Mouse (Mus musculus) layer of hippocampus, adult 18-20 months (tissue): ENCODE data around the gene Rgs4. TPM values are rescaled to one million over a fixed set of nuclear protein-coding genes. Genes with fewer than 3 reads are reported as not detected.

ENCODE experiments used
- DNase-seq, 2 experiments: peaks; one replicate each; pipeline ENCODE4 v3.0.0; 2022; ENCODE audit warnings: low spot score in 2 of 2
- long read RNA-seq: library from polyadenylated mRNA; stranded (forward); transcript quantifications from one replicate; pipeline ENCODE4 v2.0.0, GENCODE M21; 2021
- total RNA-seq, 2 experiments: library from RNA; stranded (reverse); gene quantifications; 2 replicates each; pipeline ENCODE4 v1.2.3; 2021

Rgs4 gene
- 100 to 1,000 TPM; 125 TPM for total RNA-seq
- long read RNA-seq, transcript Rgs4-201 (5 exons, 2,941 nt): major isoform, 76 of 86 reads
- long read RNA-seq, partial matches to known transcripts: 4 of 86 reads
- long read RNA-seq, other reads (novel, unspliced or antisense): 6 of 86 reads

DNA sequence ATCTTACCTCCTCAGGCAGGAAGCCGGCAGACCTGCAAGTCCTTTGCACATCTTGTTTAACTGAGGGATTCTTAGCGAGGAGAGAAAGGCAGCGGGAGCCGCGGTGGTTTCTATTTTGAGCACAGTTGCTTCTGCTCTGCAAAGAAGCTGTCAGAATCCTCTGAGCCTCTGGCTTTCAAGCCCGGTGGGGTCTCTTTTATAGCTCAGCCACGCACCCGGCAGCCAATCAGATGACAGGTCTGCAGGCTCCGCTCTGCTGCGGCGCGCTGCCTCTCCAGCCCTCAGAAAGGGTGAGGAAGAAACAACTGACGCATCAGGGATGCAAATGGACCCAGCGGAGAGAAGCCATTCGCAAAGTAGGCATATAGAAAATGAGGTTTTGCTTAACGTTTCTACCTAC lies at the start of gene Rgs4:
Gene Rgs4 (minus strand): TSS at position 170 of the 400 bp plus-strand sequence.
- peak; percentile 81 to 92 for DNase-seq

DNA sequence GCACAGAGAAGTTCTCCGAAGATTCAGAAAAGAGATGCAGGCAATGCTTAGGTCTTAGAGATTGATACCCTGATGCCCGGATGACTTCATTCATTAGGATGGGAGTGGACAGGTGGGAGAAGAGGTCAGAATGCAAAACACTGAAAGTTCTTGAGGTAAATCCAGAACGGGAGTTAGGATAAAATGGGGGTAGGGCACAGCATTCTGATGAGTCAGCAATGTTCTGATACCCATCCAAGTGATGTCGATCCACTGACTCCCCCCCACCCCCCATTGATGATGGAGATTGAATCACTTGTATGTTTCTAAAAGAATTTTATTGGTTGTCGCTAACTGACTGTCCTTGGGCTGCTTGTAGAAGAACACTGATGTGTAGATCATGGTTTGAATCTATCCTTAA lies 45.0 kb upstream of the Rgs4 start:
- DNase-seq: no peak

DNA sequence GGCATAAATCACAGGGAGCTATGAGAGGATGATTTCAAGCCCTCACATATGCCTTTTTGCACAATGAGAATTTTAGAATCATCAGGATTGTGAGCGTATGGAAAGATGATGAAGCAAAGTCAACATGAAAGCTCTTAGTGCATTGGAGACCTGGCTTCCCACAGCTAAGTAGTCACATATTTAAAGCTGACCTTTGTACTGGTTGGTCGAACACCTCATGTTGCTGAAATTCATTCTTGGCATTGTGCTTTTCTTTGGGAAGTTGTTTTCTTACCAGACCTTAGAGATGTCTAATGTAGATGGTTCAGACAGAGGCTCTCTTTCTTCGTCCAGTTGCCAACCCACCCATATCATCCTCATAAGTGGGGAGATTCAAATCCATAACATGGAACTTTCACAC lies 38.5 kb upstream of the Rgs4 start:
- DNase-seq: no peak

DNA sequence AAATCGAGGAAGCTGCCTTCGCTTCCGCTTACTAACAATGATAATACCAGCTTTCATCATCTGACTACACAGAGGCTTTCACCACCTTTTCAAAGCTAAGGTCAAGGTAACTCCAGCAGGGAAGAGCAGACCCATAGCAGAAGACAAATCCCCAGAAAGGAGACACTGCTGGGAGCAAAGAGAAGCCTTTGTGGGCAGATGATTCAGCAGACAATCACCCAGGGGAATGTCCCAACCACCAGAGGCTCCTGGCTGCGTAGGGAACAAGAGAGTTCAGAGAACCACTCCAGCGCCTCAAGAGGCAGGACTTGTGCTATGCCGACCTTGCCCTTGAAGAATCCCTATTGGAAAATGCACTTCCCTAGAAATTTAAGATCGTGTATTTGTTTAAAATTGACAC lies 29.1 kb upstream of the Rgs4 start:
- no peak for DNase-seq

DNA sequence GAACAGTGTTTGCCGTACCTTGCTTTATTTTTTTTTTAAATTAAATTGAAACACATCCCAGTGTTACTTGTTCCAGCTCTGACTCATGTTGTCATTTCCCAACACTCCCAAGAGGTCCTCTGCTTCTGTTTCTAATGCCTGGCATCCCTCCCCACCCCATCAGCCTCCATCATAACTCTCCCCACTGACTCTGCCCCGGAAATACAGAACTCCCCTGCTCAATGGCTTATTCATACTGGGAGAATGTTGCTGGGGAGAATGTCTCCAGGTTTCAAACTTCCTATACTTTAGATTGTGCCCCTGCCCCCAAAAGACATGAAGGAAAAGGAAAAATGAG lies 17.1 kb upstream of the Rgs4 start:
- DNase-seq: no peak

DNA sequence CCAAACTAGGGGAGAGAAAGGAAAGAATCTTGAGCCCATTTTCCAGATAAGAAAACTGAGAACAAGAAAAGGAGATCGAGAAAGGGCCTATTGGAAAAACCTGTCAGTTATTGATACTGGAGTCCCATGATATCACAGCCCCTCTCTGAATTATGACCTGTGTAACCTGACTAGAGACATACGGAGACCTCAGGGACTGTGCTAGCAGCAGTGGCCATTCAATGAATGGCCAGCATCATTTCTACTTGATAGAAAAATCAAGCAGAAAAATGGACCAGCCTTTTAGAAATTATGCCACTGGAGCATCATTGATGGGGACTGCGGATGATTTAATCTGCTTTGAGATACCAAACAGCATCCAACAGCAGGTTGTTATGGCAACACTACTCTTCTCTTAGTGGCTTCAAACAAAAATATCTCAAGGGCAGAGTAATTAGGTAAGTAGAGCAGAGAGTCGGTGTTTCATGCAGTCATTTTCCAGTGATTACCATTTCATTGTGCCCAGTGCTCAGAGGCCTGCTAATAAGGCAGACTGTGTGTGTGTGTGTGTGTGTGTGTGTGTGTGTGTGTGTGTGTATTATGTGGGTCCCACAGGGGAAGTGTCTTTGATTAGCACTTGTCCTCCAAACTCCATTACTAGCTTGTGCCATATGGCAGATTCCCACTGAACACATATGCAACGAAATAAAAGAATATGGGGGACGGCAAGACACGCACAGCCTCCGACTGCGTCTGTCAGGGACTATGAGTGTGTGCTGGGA lies 16.6 kb upstream of the Rgs4 start:
- peak; percentile 64 to 85 for DNase-seq

DNA sequence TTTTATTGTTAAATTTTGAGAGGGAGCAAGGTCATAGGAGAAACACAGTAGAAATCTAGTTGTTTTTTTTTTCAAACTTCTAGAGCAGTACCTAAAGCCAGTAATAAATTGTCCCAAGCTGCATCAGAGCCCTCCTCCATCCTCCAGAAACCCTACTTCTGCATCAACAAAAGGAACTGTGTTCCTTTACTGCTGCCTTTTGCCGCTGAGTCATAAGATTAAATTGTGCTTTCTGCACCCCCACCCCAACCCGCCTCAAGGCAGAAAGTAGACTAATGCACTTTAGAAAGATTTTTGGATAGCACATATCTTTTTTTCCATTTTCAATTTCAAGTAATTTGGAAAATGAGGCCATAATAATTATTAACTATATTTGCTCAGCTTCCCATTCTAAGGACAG lies 15.1 kb upstream of the Rgs4 start:
- DNase-seq: no peak

DNA sequence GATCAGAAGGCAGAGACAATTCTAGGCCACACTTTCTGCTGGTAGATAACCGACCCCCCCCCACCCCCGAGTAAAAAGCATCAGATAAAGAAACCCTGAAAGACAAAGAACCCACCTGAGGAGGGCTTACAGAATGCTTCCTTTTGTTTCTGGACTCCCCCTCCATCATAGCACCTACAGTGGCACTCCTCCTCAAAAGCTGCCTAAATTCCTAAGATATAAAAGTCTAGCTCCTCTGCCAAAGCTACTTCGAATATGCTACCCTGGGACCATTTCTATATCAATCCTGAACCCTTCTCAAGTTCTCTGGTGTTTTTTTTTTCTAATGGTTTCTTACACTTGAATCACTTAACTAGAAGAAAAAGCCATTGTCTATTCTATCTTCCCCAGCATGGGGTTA lies 9.1 kb upstream of the Rgs4 start:
- DNase-seq: no peak

DNA sequence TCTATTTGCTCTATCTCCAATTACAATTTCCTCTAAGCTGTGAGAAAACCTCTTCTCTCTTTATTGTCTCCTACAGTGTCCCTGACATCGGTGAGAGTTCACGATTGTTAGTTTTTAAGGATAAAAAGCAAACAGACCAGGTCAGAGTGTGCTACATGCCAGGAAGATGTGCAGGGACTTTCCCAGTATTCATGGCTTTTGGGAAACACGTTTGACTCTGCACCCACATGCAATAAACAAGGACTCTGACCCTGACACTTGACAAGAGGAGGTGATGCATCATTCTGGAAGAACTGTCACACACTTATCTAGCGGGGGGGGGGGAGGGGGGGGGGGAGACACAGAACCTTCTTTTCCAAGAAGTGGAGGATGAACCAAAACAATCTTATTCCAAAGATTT lies 5.0 kb upstream of the Rgs4 start:
- no peak for DNase-seq

DNA sequence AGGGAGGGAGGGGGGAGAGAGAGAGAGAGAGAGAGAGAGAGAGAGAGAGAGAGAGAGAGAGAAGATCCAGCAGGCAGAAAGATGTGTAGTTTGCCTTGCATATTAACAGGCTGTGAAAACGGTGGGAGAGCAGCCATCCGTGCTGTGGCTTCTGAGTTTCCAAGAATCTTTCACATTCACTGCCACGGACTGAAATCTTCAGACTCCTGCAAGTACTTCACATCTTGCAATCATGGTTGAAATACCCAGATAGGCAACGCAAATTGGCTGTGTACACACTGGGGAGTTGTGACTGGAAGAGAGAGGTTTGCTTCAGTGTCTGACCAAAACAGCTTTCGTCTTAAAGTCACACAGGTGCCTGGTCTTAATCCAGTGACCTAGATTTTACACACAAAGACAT lies 997 bp upstream of the Rgs4 start:
- DNase-seq: peak in 1 of 2 experiments; percentile 41

DNA sequence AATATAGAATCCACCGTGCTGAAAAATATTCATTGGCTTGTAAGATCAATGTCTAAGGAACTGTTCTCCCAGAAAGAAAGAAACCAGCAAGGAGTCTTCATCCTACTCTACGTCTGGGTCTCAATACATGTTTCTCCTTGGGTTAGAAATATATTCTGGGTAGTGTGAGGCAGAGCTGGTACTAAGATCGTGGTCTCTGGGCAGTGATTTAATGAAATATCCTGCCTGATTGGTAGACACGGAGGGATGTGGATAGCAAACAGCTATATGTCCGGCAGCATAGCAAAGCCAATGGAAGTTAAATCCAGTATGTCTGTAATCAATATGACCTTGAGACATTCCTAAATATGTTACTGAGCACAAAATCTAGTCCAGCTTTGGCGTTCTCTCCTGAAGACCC lies 460 bp upstream of the Rgs4 start:
- no peak for DNase-seq

DNA sequence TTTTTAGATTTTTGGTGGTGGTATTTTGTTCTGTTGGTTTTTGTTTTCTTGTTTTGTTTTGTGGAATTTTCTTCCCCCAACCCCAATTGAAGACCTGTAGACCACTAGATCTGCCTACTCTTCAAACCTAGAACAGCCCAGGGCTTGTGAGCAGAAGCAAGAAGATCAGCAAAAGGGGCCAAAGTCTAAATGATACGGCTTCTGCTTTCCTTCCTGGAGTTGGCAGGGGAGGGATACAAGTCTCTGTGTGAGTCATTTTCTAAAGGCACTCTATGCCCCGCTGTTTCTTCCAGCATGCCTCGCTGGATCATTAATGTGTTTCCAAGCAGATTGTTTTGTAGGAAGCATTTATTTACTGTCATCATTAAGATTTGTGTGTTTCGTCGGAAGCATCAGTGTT lies 6.3 kb downstream of the Rgs4 start:
- DNase-seq: no peak

DNA sequence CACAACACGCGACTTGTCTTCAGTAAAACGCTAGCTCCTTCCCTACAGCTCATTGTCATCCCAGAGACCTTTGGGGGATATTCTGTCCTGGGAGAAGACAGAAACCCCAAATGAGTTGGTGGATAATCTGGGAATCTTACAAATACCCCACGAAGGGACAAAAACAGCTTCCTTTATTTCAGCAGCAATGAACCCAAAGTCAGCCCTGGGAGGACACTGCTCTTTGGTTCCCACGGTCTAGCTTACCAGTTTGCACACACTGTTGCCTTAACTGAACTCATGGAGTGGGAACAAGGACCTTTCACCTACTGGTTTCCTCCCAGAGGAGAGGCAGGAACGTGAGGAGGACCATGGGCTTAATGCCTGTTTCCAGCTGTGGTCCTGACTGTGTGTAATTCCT lies 10.2 kb downstream of the Rgs4 start:
- no peak for DNase-seq

DNA sequence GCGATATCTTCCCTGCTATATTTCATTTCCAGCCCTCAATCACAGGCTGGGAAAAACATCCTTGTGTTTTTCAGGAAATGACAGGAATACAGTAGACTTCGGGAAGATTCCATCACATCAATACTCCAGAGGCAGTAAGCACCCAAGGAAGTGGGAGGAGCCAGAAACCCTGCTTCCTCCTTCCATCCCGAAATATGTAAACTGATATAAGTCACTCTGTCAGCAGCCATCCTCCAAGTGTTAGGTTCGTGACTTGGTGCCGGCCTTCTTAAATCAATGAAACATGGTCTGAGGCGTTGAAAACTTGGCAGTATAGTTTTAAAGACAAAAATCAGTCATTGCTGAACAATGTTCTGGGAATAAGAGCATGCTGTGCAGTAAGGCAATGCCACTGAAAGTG lies 11.3 kb downstream of the Rgs4 start:
- no peak for DNase-seq

DNA sequence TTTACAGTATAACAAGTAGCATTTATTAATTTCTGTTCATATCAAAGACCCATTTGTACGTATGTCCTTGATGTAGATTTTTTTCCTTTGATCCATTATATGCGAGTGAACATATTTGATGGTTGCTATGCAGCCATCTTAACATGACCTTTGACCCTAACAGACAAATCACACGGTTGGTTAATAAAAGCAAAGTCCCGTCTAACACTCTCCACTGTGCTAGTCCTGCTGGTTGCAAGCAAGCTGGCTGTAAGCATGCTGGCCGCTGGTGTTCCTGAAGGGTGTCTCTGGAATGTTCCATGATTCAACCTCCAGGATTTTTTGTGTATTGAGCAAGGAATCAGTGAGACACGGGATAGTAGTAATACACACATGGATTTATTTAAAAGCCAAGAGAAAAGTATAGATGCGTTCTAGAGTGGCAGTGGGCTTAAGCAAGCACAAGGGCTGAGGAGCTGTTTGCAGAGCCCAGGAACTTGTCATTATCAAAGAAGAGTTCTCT lies 16.8 kb downstream of the Rgs4 start:
- no peak for DNase-seq

DNA sequence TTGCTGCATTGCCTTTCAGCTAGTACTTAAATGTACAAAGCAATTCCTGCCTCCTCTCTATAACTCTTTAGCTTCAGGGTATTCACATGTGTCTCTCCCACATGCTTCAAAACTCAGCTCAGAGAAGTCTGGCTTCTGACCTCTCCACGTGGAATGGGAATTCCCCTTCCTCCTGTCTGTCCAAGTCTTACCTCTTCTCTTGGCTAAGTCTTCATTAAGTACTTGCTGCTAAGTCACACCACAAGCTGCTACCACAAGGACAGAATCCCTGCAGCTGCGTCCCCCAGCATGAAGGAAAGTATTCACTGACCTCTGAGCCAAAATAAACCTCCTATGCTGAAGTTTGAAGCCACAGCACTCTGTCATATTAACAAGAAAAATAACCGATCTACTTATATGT lies 21.1 kb downstream of the Rgs4 start:
- DNase-seq: no peak

DNA sequence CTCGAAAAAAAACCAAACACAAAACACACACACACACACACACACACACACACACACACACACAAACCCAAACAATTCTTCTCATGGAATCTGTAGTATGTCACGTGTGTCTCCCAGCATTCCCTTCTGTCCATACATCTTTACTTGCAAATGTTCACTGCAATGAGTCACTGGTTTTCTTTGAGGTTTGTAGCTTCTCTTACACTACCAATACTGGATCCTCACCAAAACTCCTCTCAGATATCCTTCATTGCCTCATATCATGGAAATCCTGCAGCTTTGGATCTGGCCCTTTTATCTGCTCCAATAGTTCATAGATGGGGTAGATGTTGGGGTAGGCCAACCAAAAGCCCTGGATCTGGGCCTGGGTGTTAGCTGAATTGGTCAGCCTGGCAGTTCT lies 25.6 kb downstream of the Rgs4 start:
- no peak for DNase-seq

DNA sequence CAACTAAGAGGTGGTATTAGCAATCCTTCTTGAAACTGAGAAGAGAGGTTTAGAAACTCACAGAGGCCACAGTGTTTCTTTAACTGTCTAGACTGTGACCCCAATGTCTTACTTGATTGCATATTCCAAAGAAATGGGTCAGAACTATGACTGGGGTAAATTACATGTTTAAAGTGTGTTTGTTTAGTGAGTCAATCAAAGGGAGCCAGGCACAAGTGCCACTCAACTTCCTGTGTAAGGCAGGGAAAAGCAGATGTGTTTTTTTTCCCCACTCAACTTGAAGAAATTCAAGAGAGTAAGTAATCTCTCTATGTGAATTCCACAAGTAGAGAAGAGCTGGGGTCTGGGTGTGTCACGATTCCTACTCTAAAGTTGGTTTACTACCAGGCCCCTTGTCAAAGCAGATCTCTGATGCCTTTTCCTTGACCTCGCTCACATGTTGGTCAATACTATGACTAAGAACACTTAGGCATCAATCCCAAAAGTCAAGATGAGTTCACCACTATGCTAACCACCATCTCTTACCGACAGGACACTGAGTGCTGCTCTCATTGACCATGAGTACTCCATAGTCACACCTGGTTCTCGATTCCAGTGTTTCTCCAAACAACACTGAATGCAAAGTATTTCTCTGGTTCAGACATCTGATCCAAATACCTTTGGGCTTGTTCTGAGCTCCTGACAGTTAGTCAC lies 42.9 kb downstream of the Rgs4 start:
- no peak for DNase-seq

DNA sequence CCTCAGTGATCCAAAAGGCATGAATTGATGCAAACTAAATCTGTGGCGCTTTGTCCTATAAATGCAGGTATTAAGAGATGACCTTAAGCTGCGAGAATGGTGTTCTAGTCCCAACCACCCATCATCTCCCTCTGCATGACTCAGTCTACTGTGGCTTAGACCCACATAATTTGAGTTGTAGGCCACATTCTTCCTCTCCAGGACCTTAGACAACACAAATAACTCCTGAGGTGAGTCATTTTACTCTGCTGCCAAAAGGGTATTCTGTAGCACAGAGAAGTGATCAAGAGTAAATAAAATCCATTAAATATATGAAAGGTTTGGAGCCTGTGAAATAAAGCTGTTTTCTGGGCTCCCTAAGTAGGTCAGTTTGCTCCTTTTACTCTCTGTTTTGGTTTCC lies 48.3 kb downstream of the Rgs4 start:
- no peak for DNase-seq

DNA sequence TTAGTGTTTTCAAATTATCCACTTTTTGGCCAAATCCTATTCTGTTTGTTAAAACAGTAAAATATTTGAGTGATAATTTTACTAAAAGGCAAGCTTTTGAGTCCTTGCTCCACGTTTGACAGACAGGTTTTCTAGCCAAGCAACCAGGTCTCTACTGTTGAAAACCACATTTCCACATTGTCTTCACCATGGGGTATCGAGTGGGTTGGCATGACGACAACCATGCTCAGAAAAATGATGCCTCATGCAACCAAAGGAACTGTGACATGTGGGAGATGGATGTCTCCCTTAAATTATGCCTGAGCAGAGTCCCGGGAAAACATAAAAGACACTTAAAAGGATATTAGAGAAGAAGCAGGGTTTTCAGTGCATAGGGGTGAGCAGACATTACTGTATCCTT lies 50.2 kb downstream of the Rgs4 start:
- DNase-seq: no peak

DNA sequence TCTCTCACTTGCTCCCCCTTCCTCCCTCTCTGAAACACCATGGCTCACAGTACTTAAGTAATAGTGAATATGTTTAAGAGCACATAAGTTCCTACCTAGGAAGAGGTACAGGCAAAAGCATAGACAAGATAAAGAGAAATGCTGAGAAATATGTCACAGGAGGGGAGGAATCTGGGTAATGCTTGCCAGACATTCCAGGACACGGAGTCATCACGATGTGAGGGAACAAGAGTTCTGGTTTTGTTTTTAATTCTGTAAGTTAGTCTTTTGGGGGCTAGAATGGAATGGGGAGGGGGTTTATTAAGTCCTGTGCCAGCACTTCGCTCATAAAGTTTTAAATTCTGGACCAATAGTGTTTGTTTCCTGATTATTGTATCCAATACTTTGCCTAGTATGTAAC lies 52.1 kb downstream of the Rgs4 start:
- DNase-seq: no peak

DNA sequence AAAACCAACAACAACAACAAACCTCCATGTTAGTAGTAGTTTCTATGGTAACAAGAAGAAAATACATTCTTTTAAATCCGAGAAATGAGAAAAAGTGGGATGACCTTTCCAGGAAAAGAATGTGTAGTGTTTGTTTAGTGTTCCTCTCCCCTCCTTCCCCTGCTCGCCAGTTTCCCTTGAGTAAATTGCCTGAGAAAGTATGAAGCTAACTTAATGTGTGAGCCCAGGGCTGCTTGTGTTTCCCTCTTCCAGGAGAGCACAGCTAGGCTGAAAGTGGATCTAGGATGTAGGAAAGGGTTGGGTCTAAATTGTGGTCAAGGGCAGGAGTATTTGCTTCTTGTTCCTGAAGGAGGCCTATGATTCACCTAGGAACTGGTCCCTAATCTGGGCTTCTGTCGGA lies 53.9 kb downstream of the Rgs4 start:
- DNase-seq: no peak

DNA sequence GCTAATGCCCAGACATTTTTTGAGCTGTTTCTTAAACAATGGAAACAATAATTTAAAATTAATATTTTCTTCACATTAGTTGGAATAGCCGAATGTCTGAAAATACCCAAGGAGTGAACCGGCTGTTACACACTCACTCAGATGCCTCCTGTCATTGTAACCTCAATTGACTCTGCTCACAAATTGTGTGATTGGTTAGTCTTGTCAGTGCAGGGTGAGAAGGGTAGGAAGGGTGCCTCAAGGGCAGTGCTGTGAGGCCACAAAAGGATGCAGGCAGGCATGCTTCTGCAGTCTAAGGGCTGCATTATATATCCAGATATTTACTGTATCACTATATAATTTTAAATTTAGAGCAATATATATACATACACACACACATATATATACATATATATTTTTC lies 54.4 kb downstream of the Rgs4 start:
- no peak for DNase-seq
